ENCODE assay signal across 8 mouse cellular contexts in genomic region chr9:121983504-121983903, GRCm38 (mm10). TPM values are rescaled to one million over a fixed set of nuclear protein-coding genes. Genes with fewer than 3 reads are reported as not detected.
DNase-seq lines count a peak whose midpoint lies in the region; ATAC-seq lines count a peak whose summit lies in the region.

No protein-coding gene starts in this region.

- no peak overlapping the region for H3K4me2 ChIP-seq in embryonic facial prominence, embryonic 12.5 days (replicated peaks)
- H3K4me2 ChIP-seq in heart, embryonic 11.5 days, result no peak overlapping the region
- no peak overlapping the region for H3K4me2 ChIP-seq in lung, embryonic 15.5 days

- peak; percentile 17; the same call in 1 of the 2 replicates for ATAC-seq in embryonic facial prominence, embryonic 12.5 days (ENCODE audit: insufficient number of reproducible peaks, insufficient read depth, low FRiP score, low TSS enrichment)
- 0 out of 2 replicates have a peak, but pooled peaks have one; percentile 26 for ATAC-seq in heart, embryonic 11.5 days (replicated peaks; ENCODE audit: insufficient number of reproducible peaks, low FRiP score, low TSS enrichment)
- peak; percentile 53; the same call in 1 of the 2 replicates for ATAC-seq in lung, embryonic 15.5 days (ENCODE audit: borderline replicate concordance, extremely low read depth, low FRiP score, low TSS enrichment)

- peak; percentile 22 to 54 for DNase-seq in CD8-positive naive resting alpha-beta T cell, adult 2 months (ENCODE audit: low read depth in 2 of 2, low spot score in 2 of 2)
- DNase-seq in adrenal gland, postnatal 25 days, result peak; percentile 86
- DNase-seq in kidney, postnatal 25 days, result peak; percentile 73 to 84
- peak; percentile 53 for DNase-seq in retina, postnatal 7 days (ENCODE audit: low read depth, low spot score)
- DNase-seq in urinary bladder, postnatal 36 days (ENCODE audit: low spot score in 2 of 2), result peak; percentile 51 to 72

- H3K4me3 ChIP-seq in embryonic facial prominence, embryonic 12.5 days, result no peak overlapping the region
- no peak overlapping the region for H3K4me3 ChIP-seq in heart, embryonic 11.5 days (ENCODE audit: low read depth, low read length)
- H3K4me3 ChIP-seq in lung, embryonic 15.5 days, result no peak overlapping the region

- 59% methylated on average over 15 of the region's 15 CpGs for whole genome bisulfite sequencing in embryonic facial prominence, embryonic 12.5 days
- WGBS in heart, embryonic 11.5 days (ENCODE audit: insufficient replicate concordance), result 45% methylated on average over 15 of the region's 15 CpGs
- 36% methylated on average over 15 of the region's 15 CpGs for WGBS in lung, embryonic 15.5 days

- H3K27ac ChIP-seq in embryonic facial prominence, embryonic 12.5 days, result no peak overlapping the region
- H3K27ac ChIP-seq in heart, embryonic 11.5 days (ENCODE audit: low read depth, low read length), result no peak overlapping the region
- H3K27ac ChIP-seq in lung, embryonic 15.5 days, result no peak overlapping the region

- no peaks in the 10 kb centered on the region for H3K9me3 ChIP-seq in embryonic facial prominence, embryonic 12.5 days
- no peaks in the 10 kb centered on the region for H3K9me3 ChIP-seq in heart, embryonic 11.5 days (replicated peaks; ENCODE audit: control insufficient read depth, low read length)
- H3K9me3 ChIP-seq in lung, embryonic 15.5 days, result no peaks in the 10 kb centered on the region

- no peak overlapping the region for H3K9ac ChIP-seq in embryonic facial prominence, embryonic 12.5 days
- no peak overlapping the region for H3K9ac ChIP-seq in heart, embryonic 11.5 days (ENCODE audit: low read depth, low read length)
- H3K9ac ChIP-seq in lung, embryonic 15.5 days, result no peak overlapping the region

- no peaks in the 10 kb centered on the region for H3K27me3 ChIP-seq in embryonic facial prominence, embryonic 12.5 days
- H3K27me3 ChIP-seq in heart, embryonic 11.5 days (ENCODE audit: control insufficient read depth, insufficient read depth, low read length), result no peaks in the 10 kb centered on the region
- no peaks in the 10 kb centered on the region for H3K27me3 ChIP-seq in lung, embryonic 15.5 days

- 0 out of 2 replicates have a peak, but pooled peaks cover 4% of the 10 kb centered on the region for H3K4me1 ChIP-seq in embryonic facial prominence, embryonic 12.5 days
- H3K4me1 ChIP-seq in heart, embryonic 11.5 days (ENCODE audit: control insufficient read depth, insufficient read depth, low read length), result no peaks in the 10 kb centered on the region
- 0 out of 2 replicates have a peak, but pooled peaks cover 9% of the 10 kb centered on the region for H3K4me1 ChIP-seq in lung, embryonic 15.5 days

- H3K36me3 ChIP-seq in embryonic facial prominence, embryonic 12.5 days, result peaks cover 8% of the 10 kb centered on the region; the same call in 1 of the 2 replicates
- no peaks in the 10 kb centered on the region for H3K36me3 ChIP-seq in heart, embryonic 11.5 days (ENCODE audit: control insufficient read depth, insufficient read depth, low read length)
- H3K36me3 ChIP-seq in lung, embryonic 15.5 days, result no peaks in the 10 kb centered on the region

RNA-seq across cellular contexts. Expression of gene Pomgnt2, which starts 13.4 kb away (rescaled TPM):
- 16.3 and 21.3 TPM in 2 replicates for total RNA-seq in adrenal gland, postnatal 25 days (2021)
- 13.9 and 15.0 TPM in 2 replicates for polyA plus RNA-seq in embryonic facial prominence, embryonic 12.5 days (2016; fragmentation: Nextera tagmentation; extraction: Ambion mirVana)
- 8.8 and 10.6 TPM in 2 replicates for polyA plus RNA-seq in heart, embryonic 11.5 days (2014; fragmentation: Nextera tagmentation; extraction: Ambion mirVana)
- 13.0 and 13.5 TPM in 2 replicates for polyA plus RNA-seq in lung, embryonic 15.5 days (2015; fragmentation: Nextera tagmentation; extraction: Ambion mirVana)

RNA-seq across cellular contexts. Expression of gene Fam198a, which starts 32.7 kb away (rescaled TPM):
- 2.0 and 2.9 TPM in 2 replicates for total RNA-seq in adrenal gland, postnatal 25 days (2021)
- 2.1 and 2.2 TPM in 2 replicates for polyA plus RNA-seq in embryonic facial prominence, embryonic 12.5 days (2016; fragmentation: Nextera tagmentation; extraction: Ambion mirVana)
- 0.35 and 0.44 TPM in 2 replicates for polyA plus RNA-seq in heart, embryonic 11.5 days (2014; fragmentation: Nextera tagmentation; extraction: Ambion mirVana)
- polyA plus RNA-seq in lung, embryonic 15.5 days (2015; fragmentation: Nextera tagmentation; extraction: Ambion mirVana), result 2.2 and 2.5 TPM in 2 replicates
